Mouse (Mus musculus): Measurements from ENCODE around the gene Ldlrad3.

GRCm38 (mm10) chr2:102229126-102229525, 42.9 kb upstream of the Ldlrad3 start:
- TF ChIP-seq EP300 (IDR thresholded peaks at IDR 0.05; ENCODE audit: low read depth in 1 of 2, low read length in 2 of 2) = no peak
- TF ChIP-seq NRF1 (IDR thresholded peaks at IDR 0.05; ENCODE audit: insufficient read depth, low read depth, low read length, poor library complexity, severe bottlenecking) = no peak
- no peak for TF ChIP-seq TCF12 (IDR thresholded peaks at IDR 0.05; ENCODE audit: low read depth, low read length)
- no peak for TF ChIP-seq E2F4 (IDR thresholded peaks at IDR 0.05; ENCODE audit: borderline replicate concordance, low read depth, low read length)
- no peak for TF ChIP-seq BHLHE40 (IDR thresholded peaks at IDR 0.05; ENCODE audit: borderline replicate concordance, low read depth, low read length)
- no peak for TF ChIP-seq CHD2 (IDR thresholded peaks at IDR 0.05; ENCODE audit: low read length)
- no peak for TF ChIP-seq POLR2AphosphoS5 (IDR thresholded peaks at IDR 0.05; ENCODE audit: borderline replicate concordance, low read depth, low read length)
- TF ChIP-seq POLR2A (IDR thresholded peaks at IDR 0.05; ENCODE audit: control insufficient read depth in 1 of 2, insufficient read depth in 1 of 2, low read depth in 1 of 2, low read length in 2 of 2, poor library complexity in 1 of 2) = no peak
